Mouse (Mus musculus): ENCODE measurements around the gene Pcgf6.
A peak's percentile ranks its signal among the peaks of the same experiment; 100 is the strongest.

The Pcgf6 gene

GRCm38 (mm10) chr19:47050271-47051032 is at the start of gene Pcgf6:
TSS of gene Pcgf6 (minus strand) at chr19:47050906.
- peak; percentile 47 for DNase-seq (ENCODE audit: low read depth)

GRCm38 (mm10) chr19:47090550-47091156 is 39.9 kb upstream of the Pcgf6 start, which contains the start of the genes Usmg5 and Pdcd11:
TSS of gene Usmg5 (minus strand) at chr19:47090647.
TSS of gene Pdcd11 (plus strand) at chr19:47090768.
- DNase-seq (ENCODE audit: low read depth): peak; percentile 91

DNA sequence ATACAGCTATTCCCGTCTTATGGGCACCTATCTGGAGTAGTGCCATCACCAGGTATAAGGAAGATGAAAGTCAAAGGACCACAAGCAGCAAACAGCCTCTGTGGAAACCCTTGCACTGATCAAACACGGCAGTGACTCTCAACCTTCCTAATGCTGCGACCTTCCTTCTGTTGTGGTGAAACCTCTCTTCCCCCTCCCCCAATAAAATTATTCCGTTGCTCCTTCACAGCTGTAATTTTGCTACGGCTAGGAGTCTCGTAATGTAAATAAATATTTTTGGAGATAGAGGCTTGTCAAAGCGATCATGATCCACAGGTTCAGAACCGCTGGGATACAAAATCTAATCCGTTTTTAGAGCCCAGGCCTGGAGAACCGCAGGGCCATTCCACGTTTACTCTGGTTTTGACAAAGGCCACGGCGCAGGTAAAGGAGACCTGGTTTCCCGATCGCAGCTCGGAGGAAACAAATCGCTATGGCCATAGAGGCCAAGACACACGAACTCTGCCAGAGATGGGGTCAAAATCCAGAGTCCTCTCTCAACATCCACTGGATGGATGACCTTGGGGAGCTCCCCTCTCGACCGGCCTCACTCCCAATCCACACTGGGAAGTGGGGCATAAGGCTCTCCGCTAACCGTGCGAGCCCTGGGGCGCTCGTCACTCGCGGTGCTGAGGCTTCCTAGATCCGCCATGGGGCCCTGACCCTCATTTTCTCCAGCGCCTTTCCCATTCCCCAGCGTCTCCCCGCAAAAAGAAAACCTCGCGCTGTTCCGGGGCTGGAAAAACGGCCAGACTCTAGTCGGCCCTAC is 39.2 kb upstream of the Pcgf6 start:
- DNase-seq (ENCODE audit: low read depth): no peak

DNA sequence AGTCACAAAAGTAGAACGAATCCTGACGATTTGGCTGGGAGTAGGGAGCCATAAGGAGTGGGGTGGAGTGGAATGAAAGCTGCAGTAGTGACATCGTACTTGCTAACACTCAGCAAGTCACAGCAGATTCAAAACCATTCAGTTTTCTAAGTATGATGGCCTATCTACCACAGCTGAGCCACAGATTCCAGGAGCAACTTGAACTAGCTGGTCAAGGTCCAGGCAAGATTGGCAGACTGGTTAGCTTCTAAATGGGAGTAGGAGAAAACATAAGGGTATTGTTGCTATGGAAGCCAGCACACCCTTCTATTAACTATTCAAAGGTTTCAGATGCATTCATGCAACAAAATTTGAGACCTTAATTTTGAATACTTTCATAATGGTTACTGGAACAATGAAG is 37.5 kb upstream of the Pcgf6 start:
- DNase-seq (ENCODE audit: low read depth): no peak

- peak; percentile 57 for DNase-seq (ENCODE audit: low read depth)
Observed at GRCm38 (mm10) chr19:47067924-47068611, 17.4 kb upstream of the Pcgf6 start.

DNA sequence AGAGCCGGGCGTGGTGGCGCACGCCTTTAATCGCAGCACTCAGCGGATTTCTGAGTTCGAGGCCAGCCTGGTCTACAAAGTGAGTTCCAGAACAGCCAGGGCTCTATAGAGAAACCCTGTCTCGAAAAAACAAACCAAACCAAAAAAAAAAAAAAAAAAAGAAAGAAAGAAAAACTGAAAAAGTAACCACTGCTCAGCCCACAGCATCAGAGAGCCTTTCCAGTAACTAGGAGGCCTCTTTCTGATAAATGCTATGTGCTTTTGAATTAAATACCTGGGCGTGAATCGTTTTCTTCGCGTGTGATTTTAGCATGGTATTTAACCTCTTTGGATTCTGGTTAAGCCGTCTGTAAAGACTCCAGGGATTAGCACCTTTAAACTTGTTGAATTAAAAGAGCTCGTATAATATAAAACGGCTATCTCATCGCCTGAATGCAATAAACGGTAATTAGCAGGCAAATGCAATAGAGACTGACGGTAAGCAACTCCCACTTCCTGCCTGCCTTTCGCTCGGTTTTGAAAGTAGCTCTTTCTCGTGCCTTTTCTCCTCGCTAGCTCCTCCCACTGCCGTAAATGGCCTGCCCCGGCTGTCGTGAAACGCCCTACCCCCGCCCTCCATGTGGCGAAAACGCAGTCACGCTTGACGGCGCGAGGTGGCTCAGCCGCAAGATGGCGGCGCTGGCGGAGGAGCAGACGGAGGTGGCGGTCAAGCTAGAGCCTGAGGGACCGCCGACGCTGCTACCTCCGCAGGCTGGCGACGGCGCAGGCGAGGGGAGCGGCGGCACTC is 16.6 kb upstream of the Pcgf6 start, which contains the start of gene Taf5:
Gene Taf5, plus strand, starts transcription at position 651 of the 787 bp plus-strand sequence.
- DNase-seq (ENCODE audit: low read depth): peak; percentile 88

GRCm38 (mm10) chr19:47065860-47066259 is 15.2 kb upstream of the Pcgf6 start:
- DNase-seq (ENCODE audit: low read depth): no peak

- no peak for DNase-seq (ENCODE audit: low read depth)
Observed at GRCm38 (mm10) chr19:47057684-47058083, 7.0 kb upstream of the Pcgf6 start.

GRCm38 (mm10) chr19:47053471-47053870 is 2.8 kb upstream of the Pcgf6 start:
- no peak for DNase-seq (ENCODE audit: low read depth)

DNA sequence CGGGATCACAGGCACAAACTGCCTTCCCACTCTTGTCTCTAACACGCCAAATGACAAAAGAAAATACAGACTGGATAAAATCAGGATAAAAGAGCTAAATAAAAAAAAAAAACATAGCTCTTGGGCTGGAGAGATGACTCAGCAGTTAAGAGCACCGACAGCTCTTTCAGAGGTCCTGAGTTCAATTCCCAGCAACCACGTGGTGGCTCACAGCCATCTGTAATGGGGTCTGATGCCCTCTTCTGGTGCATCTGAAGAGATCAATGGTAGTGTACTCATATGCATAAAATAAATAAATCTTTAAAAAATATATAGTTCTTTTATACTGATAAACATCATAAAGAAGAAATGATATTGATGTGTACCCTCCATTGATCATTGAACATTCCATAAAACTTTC is 2.2 kb upstream of the Pcgf6 start:
- DNase-seq (ENCODE audit: low read depth): no peak

DNA sequence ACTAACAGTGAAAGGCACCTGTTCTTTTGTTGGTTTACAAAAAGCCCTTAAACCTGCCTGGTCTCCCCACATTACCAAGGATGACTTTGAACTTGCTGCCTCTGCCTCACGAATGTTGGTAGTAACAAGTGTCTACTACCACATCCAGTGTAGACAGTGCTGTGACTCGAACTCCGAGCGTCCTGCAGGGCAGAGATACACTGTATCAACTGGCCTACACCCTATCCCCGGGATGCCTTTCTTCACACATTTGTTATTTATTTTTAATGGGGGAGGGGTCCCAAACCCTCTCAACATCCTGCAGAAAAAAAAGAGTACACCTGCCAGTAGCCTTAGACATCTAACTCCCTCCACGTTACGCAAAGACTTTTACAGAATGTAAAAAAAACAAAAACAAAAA is 866 bp downstream of the Pcgf6 start:
- no peak for DNase-seq (ENCODE audit: low read depth)

GRCm38 (mm10) chr19:47049061-47049460 is 1.6 kb downstream of the Pcgf6 start:
- DNase-seq (ENCODE audit: low read depth): no peak

DNA sequence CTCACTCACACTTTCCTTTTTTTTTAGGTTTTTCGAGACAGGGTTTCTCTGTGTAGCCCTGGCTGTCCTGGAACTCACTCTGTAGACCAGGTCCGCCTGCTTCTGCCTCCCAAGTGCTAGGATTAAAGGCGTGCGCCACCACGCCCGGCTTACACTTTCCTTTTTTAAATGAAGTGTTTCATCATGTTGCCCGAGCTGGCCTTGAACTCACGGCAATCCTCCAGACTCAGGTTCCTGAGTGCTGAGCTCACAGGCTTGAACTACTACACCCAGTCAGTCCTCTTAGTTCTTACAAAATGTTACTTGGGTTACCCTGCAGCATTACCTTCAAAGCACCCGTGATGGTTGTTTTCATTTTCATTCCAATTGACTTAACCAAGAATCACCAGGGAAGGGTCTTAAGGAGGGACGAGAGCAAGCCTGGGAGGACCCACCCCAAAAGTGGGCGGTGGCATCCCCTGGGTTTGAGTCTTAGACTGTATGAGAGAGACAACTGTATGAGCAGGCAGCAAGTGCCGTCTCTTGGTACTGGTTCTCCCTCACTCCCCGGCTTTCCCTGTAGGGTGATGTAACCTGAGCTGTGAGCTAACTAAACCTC is 3.4 kb downstream of the Pcgf6 start:
- no peak for DNase-seq (ENCODE audit: low read depth)

- no peak for DNase-seq (ENCODE audit: low read depth)
Observed at GRCm38 (mm10) chr19:47046343-47046742, 4.4 kb downstream of the Pcgf6 start.

DNA sequence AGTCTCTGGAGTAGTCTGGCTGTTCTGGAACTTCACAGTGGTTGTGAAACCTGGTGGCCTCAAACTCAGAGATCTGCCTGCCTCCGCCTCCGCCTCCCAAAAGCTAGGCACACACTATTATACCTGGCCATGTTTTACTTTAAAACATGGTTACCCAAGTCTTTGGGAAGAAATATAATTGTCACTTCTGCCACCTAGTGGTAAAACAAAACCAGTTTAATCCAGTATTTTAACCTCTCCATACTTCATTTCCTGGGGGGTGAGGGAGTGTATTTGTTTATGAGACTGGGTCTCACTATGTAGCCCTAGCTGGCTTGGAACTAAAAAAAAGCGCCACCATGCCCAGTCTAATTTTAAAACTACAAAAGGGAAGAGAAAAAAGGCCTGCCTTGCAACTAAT is 7.1 kb downstream of the Pcgf6 start:
- DNase-seq (ENCODE audit: low read depth): no peak

- no peak for DNase-seq (ENCODE audit: low read depth)
Observed at GRCm38 (mm10) chr19:47040720-47041473, 9.8 kb downstream of the Pcgf6 start.

GRCm38 (mm10) chr19:47036596-47036995 is 14.1 kb downstream of the Pcgf6 start:
- DNase-seq (ENCODE audit: low read depth): no peak

GRCm38 (mm10) chr19:47034916-47035315 is 15.8 kb downstream of the Pcgf6 start:
- no peak for DNase-seq (ENCODE audit: low read depth)

DNA sequence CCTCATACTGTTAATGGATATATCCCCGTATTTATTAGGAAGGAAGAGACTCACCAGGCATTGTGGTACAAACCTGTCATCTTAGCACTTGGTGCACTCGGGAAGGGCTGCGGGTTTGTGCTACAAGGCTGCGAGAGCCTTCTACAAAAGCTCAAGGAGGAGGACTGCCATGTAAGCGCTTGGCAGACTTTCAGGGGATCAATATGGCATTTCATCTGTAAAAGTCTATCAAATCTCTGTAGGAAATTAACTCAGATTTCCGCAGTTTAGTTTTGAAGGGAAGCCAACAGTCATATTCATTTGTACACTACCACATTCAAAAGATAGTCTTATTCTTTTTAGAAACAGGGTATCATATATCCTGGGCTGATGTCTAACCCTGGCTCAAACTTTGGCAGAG is 18.9 kb downstream of the Pcgf6 start:
- no peak for DNase-seq (ENCODE audit: low read depth)

DNA sequence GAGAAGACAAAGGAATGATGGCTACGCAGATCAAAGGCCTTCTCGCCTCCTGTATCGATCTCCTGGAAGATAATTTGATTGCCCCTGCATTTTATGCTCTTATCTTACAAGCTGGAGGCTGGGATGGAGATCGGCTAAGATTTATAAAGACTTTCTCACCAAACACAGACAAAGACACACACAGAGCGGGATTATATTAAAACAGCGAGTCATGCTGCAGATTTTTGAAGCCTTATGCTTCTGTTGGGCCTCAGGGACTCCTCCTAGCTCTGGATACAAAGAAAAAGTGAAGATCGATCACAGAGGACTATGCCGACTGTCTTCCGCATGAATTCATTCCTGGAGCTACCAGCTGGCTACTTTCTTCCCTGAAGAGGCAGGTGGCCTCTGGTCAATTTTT is 20.9 kb downstream of the Pcgf6 start:
- DNase-seq (ENCODE audit: low read depth): no peak

All from fibroblast of lung, adult 2 months (primary cell).